Mouse (Mus musculus) heart, embryonic 11.5 days (tissue): ENCODE data around the gene Nars2. TPM values are rescaled to one million over a fixed set of nuclear protein-coding genes. Genes with fewer than 3 reads are reported as not detected.

Experiments
- polyA plus RNA-seq: library from polyadenylated mRNA; unstranded; fragments of >200 nt; fragmentation: Nextera tagmentation; extraction: Ambion mirVana; gene quantifications from 2 replicates; pipeline ENCODE4 v1.2.1, GENCODE M21; 2014

Nars2 gene
- polyA plus RNA-seq, 1 experiment from 2014 or later = 16.0 TPM

Other genes starting within 250 kb of the Nars2 start
- 5.7 and 7.4 TPM in 2 replicates for gene Gab2, start 130.1 kb downstream of the Nars2 start, polyA plus RNA-seq